Mouse (Mus musculus) C2C12 (cell line): ENCODE data around the gene Trappc12.

ENCODE experiments used
- CTCF ChIP-seq: IDR thresholded peaks from one replicate; pipeline ENCODE4 v1.5.1; 2011; ENCODE audit not compliant: control insufficient read depth, insufficient read depth, insufficient read length
- MAX ChIP-seq: IDR thresholded peaks from one replicate; pipeline ENCODE4 v1.6.1; 2011; ENCODE audit warnings: mild to moderate bottlenecking, control low read depth
- MYOD1 ChIP-seq: IDR thresholded peaks from one replicate; pipeline ENCODE4 v1.6.1; 2011; ENCODE audit warnings: low read depth; ENCODE audit not compliant: control insufficient read depth, insufficient read length
- USF1 ChIP-seq: IDR thresholded peaks from one replicate; pipeline ENCODE4 v1.6.1; 2011; ENCODE audit warnings: low read depth, mild to moderate bottlenecking, control low read depth, moderate library complexity

DNA sequence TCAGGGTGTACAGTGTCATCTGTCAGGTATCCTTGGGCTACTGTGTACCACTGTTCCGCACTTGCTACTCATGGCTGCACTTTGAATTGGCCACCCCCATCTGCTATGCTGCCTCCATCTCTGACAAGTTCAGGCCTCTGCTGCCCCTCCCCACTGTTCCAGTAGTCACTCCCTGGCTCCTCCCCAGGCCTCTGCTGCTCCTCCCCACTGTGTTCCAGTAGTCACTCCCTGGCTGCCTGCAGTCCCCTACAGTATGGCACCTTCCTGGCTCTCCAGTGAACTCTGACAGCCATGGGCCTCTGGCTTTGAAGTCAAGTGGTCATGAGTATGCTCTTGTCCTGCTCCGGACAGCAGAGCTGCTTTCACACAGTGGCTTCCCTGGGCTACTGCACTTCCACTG, 56.0 kb downstream of the Trappc12 start:
- TF ChIP-seq CTCF: no peak
- TF ChIP-seq USF1: no peak
- TF ChIP-seq MAX: no peak
- no peak for TF ChIP-seq MYOD1
